Mouse (Mus musculus): ENCODE data around the gene Zfp652.

Gene Zfp652

GRCm38 (mm10) chr11:95805527-95805926 is 93.1 kb downstream of the Zfp652 start:
- no peak for DNase-seq (ENCODE audit: extremely low read depth, low read depth, low spot score)

- no peak for DNase-seq (ENCODE audit: extremely low read depth, low read depth, low spot score)
Observed at GRCm38 (mm10) chr11:95807884-95808283, 95.4 kb downstream of the Zfp652 start.

GRCm38 (mm10) chr11:95808448-95809011 is 96.1 kb downstream of the Zfp652 start:
- DNase-seq (ENCODE audit: extremely low read depth, low read depth, low spot score) = no peak

GRCm38 (mm10) chr11:95809603-95810002 is 97.1 kb downstream of the Zfp652 start:
- no peak for DNase-seq (ENCODE audit: extremely low read depth, low read depth, low spot score)

GRCm38 (mm10) chr11:95810828-95811227 is 98.4 kb downstream of the Zfp652 start:
- DNase-seq (ENCODE audit: extremely low read depth, low read depth, low spot score) = no peak

GRCm38 (mm10) chr11:95811741-95812140 is 99.3 kb downstream of the Zfp652 start:
- DNase-seq (ENCODE audit: extremely low read depth, low read depth, low spot score) = no peak

- no peak for DNase-seq (ENCODE audit: extremely low read depth, low read depth, low spot score)
Observed at GRCm38 (mm10) chr11:95812224-95812623, 99.8 kb downstream of the Zfp652 start.

GRCm38 (mm10) chr11:95814101-95814500 is 101.6 kb downstream of the Zfp652 start:
- no peak for DNase-seq (ENCODE audit: extremely low read depth, low read depth, low spot score)

GRCm38 (mm10) chr11:95814857-95815256 is 102.4 kb downstream of the Zfp652 start:
- no peak for DNase-seq (ENCODE audit: extremely low read depth, low read depth, low spot score)

GRCm38 (mm10) chr11:95815412-95815811 is 102.9 kb downstream of the Zfp652 start:
- no peak for DNase-seq (ENCODE audit: extremely low read depth, low read depth, low spot score)

- DNase-seq (ENCODE audit: extremely low read depth, low read depth, low spot score) = peak; percentile 78
Observed at GRCm38 (mm10) chr11:95819138-95819537, 106.7 kb downstream of the Zfp652 start.

- no peak for DNase-seq (ENCODE audit: extremely low read depth, low read depth, low spot score)
Observed at GRCm38 (mm10) chr11:95821511-95821910, 109.0 kb downstream of the Zfp652 start.

- DNase-seq (ENCODE audit: extremely low read depth, low read depth, low spot score) = no peak
Observed at GRCm38 (mm10) chr11:95822437-95822836, 110.0 kb downstream of the Zfp652 start.

GRCm38 (mm10) chr11:95824071-95824876 is 111.8 kb downstream of the Zfp652 start, which contains the start of gene Phospho1:
TSS of gene Phospho1 (plus strand) at chr11:95824499.
- no peak for DNase-seq (ENCODE audit: extremely low read depth, low read depth, low spot score)

GRCm38 (mm10) chr11:95824877-95825243 is 112.4 kb downstream of the Zfp652 start:
- DNase-seq (ENCODE audit: extremely low read depth, low read depth, low spot score) = no peak

GRCm38 (mm10) chr11:95825625-95826024 is 113.2 kb downstream of the Zfp652 start:
- no peak for DNase-seq (ENCODE audit: extremely low read depth, low read depth, low spot score)

GRCm38 (mm10) chr11:95826317-95827167 is 114.1 kb downstream of the Zfp652 start:
- no peak for DNase-seq (ENCODE audit: extremely low read depth, low read depth, low spot score)

- DNase-seq (ENCODE audit: extremely low read depth, low read depth, low spot score) = no peak
Observed at GRCm38 (mm10) chr11:95827168-95827447, 114.6 kb downstream of the Zfp652 start.

GRCm38 (mm10) chr11:95827464-95828085 is 115.1 kb downstream of the Zfp652 start:
- no peak for DNase-seq (ENCODE audit: extremely low read depth, low read depth, low spot score)

- no peak for DNase-seq (ENCODE audit: extremely low read depth, low read depth, low spot score)
Observed at GRCm38 (mm10) chr11:95828181-95828964, 115.9 kb downstream of the Zfp652 start.
